Mouse (Mus musculus): ENCODE results near the gene Mettl15. TPM values are rescaled to one million over a fixed set of nuclear protein-coding genes. Genes with fewer than 3 reads are reported as not detected.

Gene Mettl15
- polyA plus RNA-seq, 1 experiment: 4.7 TPM

DNA sequence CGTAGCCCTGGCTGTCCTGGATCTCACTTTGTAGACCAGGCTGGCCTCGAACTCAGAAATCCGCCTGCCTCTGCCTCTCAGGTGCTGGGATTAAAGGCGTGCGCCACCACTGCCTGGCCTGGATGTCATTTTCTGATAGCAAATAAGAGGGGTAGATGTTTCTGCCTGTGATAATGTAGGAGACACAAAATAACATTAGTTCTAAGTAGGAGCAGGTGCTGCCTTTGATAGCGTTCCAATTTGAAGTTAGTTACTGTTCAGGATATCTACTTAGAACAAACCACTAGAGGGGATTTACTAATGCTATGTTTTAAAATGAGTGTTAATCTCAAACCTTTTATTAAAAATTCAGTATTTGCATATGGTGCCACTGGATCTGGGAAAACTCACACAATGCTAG lies 8.8 kb upstream of the Mettl15 start:
- WGBS: 98% methylated on average over 6 of the region's 6 CpGs
- TF ChIP-seq POLR2A (IDR thresholded peaks at IDR 0.05; ENCODE audit: control insufficient read depth, extremely low read depth, insufficient read depth, low read length, poor library complexity) (no peak), CTCF (IDR thresholded peaks at IDR 0.05; ENCODE audit: borderline replicate concordance, control insufficient read depth, extremely low read depth, insufficient read depth, low read length, poor library complexity) (no peak)

GRCm38 (mm10) chr2:109284121-109284520 lies 3.6 kb upstream of the Mettl15 start:
- Histone ChIP-seq H3K4me3 (ENCODE audit: control insufficient read depth, insufficient read depth, low read length) (no peak overlapping the region), H3K27me3 (ENCODE audit: control insufficient read depth, insufficient read depth, low read length) (no peaks in the 10 kb centered on the region), H3K27ac (ENCODE audit: control insufficient read depth, insufficient read depth, low read length) (no peak overlapping the region), H3K4me1 (replicated peaks; ENCODE audit: control insufficient read depth, insufficient read depth, low read length) (0 out of 2 replicates have a peak, but pooled peaks cover 2% of the 10 kb centered on the region), H3K36me3 (ENCODE audit: control insufficient read depth, insufficient read depth, low read length) (peaks cover 7% of the 10 kb centered on the region; the same call in 1 of the 2 replicates)
- WGBS: over 99% methylated on average over 3 of the region's 3 CpGs
- DNase-seq: no peak
- TF ChIP-seq CTCF (IDR thresholded peaks at IDR 0.05; ENCODE audit: borderline replicate concordance, control insufficient read depth, extremely low read depth, insufficient read depth, low read length, poor library complexity): no peak

More for the DNA sequence above, 8.8 kb upstream of the Mettl15 start:
- H3K36me3 ChIP-seq (ENCODE audit: control insufficient read depth, insufficient read depth, low read length): peaks cover 35% of the 10 kb centered on the region
- H3K4me3 ChIP-seq (ENCODE audit: control insufficient read depth, insufficient read depth, low read length): no peak overlapping the region
- no peaks in the 10 kb centered on the region for H3K4me1 ChIP-seq (replicated peaks; ENCODE audit: control insufficient read depth, insufficient read depth, low read length)
- no peak for DNase-seq
- no peaks in the 10 kb centered on the region for H3K27me3 ChIP-seq (ENCODE audit: control insufficient read depth, insufficient read depth, low read length)
- no peak overlapping the region for H3K27ac ChIP-seq (ENCODE audit: control insufficient read depth, insufficient read depth, low read length)

- no peak for DNase-seq
- H3K36me3 ChIP-seq (ENCODE audit: control insufficient read depth, insufficient read depth, low read length): no peaks in the 10 kb centered on the region
- H3K27me3 ChIP-seq (ENCODE audit: control insufficient read depth, insufficient read depth, low read length): no peaks in the 10 kb centered on the region
- H3K27ac ChIP-seq (ENCODE audit: control insufficient read depth, insufficient read depth, low read length): peak overlapping the region; percentile 20; the same call in 1 of the 2 replicates
- TF ChIP-seq POLR2A (IDR thresholded peaks at IDR 0.05; ENCODE audit: control insufficient read depth, extremely low read depth, insufficient read depth, low read length, poor library complexity): no peak
- TF ChIP-seq CTCF (IDR thresholded peaks at IDR 0.05; ENCODE audit: borderline replicate concordance, control insufficient read depth, extremely low read depth, insufficient read depth, low read length, poor library complexity): no peak
- 3% methylated on average over 1 of the region's 1 CpGs for WGBS
- peak overlapping the region; percentile 80 for H3K4me3 ChIP-seq (ENCODE audit: control insufficient read depth, insufficient read depth, low read length)
- 0 out of 2 replicates have a peak, but pooled peaks cover 2% of the 10 kb centered on the region for H3K4me1 ChIP-seq (replicated peaks; ENCODE audit: control insufficient read depth, insufficient read depth, low read length)
These were observed 768 bp upstream of the Mettl15 start for GRCm38 (mm10) chr2:109281341-109281690.

GRCm38 (mm10) chr2:109280272-109280599 lies 312 bp downstream of the Mettl15 start:
- Histone ChIP-seq H3K36me3 (ENCODE audit: control insufficient read depth, insufficient read depth, low read length) (no peaks in the 10 kb centered on the region), H3K27ac (ENCODE audit: control insufficient read depth, insufficient read depth, low read length) (no peak overlapping the region), H3K4me3 (ENCODE audit: control insufficient read depth, insufficient read depth, low read length) (no peak overlapping the region), H3K4me1 (replicated peaks; ENCODE audit: control insufficient read depth, insufficient read depth, low read length) (0 out of 2 replicates have a peak, but pooled peaks cover 2% of the 10 kb centered on the region), H3K27me3 (ENCODE audit: control insufficient read depth, insufficient read depth, low read length) (no peaks in the 10 kb centered on the region)
- DNase-seq: no peak
- WGBS: 20% methylated on average over 4 of the region's 4 CpGs
- TF ChIP-seq POLR2A (IDR thresholded peaks at IDR 0.05; ENCODE audit: control insufficient read depth, extremely low read depth, insufficient read depth, low read length, poor library complexity): no peak
- no peak for TF ChIP-seq CTCF (IDR thresholded peaks at IDR 0.05; ENCODE audit: borderline replicate concordance, control insufficient read depth, extremely low read depth, insufficient read depth, low read length, poor library complexity)

GRCm38 (mm10) chr2:109278036-109278435 lies 2.5 kb downstream of the Mettl15 start:
- H3K4me3 ChIP-seq (ENCODE audit: control insufficient read depth, insufficient read depth, low read length): peak overlapping the region; percentile 76
- 0 out of 2 replicates have a peak, but pooled peaks have one; percentile 28 for TF ChIP-seq POLR2A (IDR thresholded peaks at IDR 0.05; ENCODE audit: control insufficient read depth, extremely low read depth, insufficient read depth, low read length, poor library complexity)
- no peak for TF ChIP-seq CTCF (IDR thresholded peaks at IDR 0.05; ENCODE audit: borderline replicate concordance, control insufficient read depth, extremely low read depth, insufficient read depth, low read length, poor library complexity)
- H3K27me3 ChIP-seq (ENCODE audit: control insufficient read depth, insufficient read depth, low read length): no peaks in the 10 kb centered on the region
- H3K36me3 ChIP-seq (ENCODE audit: control insufficient read depth, insufficient read depth, low read length): no peaks in the 10 kb centered on the region
- H3K27ac ChIP-seq (ENCODE audit: control insufficient read depth, insufficient read depth, low read length): no peak overlapping the region
- under 1% methylated on average over 16 of the region's 16 CpGs for WGBS
- peak; percentile 49 for DNase-seq
- 0 out of 2 replicates have a peak, but pooled peaks cover 2% of the 10 kb centered on the region for H3K4me1 ChIP-seq (replicated peaks; ENCODE audit: control insufficient read depth, insufficient read depth, low read length)

DNA sequence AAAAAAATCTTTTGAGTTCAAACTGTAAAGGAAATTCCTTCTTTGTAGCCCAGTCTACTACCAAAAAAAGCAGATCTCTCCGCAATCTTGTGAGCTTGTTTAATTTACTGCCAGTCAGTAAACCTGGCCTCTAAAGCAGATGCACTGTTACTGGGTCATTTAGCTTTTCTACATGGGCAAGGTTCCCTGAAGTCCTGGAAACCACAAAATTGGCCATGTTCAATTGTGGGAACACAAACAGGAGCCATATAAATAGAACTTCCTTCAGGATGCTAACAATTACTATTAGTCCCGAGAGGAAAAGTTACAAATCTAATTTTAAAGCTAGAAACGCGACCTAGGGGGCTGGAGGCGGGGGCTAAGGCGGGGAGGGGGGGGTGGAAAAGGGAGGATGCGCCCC lies 3.0 kb downstream of the Mettl15 start:
- Histone ChIP-seq H3K27me3 (ENCODE audit: control insufficient read depth, insufficient read depth, low read length) (no peaks in the 10 kb centered on the region), H3K27ac (ENCODE audit: control insufficient read depth, insufficient read depth, low read length) (no peak overlapping the region), H3K4me3 (ENCODE audit: control insufficient read depth, insufficient read depth, low read length) (peak overlapping the region; percentile 76), H3K36me3 (ENCODE audit: control insufficient read depth, insufficient read depth, low read length) (no peaks in the 10 kb centered on the region), H3K4me1 (replicated peaks; ENCODE audit: control insufficient read depth, insufficient read depth, low read length) (0 out of 2 replicates have a peak, but pooled peaks cover 2% of the 10 kb centered on the region)
- DNase-seq: no peak
- TF ChIP-seq CTCF (IDR thresholded peaks at IDR 0.05; ENCODE audit: borderline replicate concordance, control insufficient read depth, extremely low read depth, insufficient read depth, low read length, poor library complexity) (no peak), POLR2A (IDR thresholded peaks at IDR 0.05; ENCODE audit: control insufficient read depth, extremely low read depth, insufficient read depth, low read length, poor library complexity) (no peak)
- 5% methylated on average over 7 of the region's 7 CpGs for WGBS

DNA sequence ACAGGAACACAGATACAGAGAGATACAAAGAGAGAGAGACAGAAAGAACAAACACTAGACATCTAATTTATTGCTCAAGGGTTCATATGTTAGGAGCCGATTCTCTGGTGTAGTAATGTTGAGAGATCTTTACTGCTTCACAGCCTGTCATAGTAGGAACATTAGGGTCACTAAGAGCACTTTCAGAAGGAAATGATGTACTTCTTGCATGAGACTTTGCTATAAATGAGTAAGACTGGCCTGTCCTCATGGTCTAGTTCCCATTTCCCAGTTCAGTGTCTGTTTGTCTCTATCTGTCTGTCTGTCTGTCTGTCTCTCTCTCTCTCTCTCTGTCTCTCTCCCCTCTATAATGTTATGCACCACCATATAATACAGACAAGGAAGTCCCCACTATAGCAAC lies 7.5 kb downstream of the Mettl15 start:
- H3K27me3 ChIP-seq (ENCODE audit: control insufficient read depth, insufficient read depth, low read length): no peaks in the 10 kb centered on the region
- H3K4me1 ChIP-seq (replicated peaks; ENCODE audit: control insufficient read depth, insufficient read depth, low read length): no peaks in the 10 kb centered on the region
- no peaks in the 10 kb centered on the region for H3K36me3 ChIP-seq (ENCODE audit: control insufficient read depth, insufficient read depth, low read length)
- H3K4me3 ChIP-seq (ENCODE audit: control insufficient read depth, insufficient read depth, low read length): no peak overlapping the region
- DNase-seq: no peak
- WGBS: 98% methylated on average over 1 of the region's 1 CpGs
- no peak for TF ChIP-seq CTCF (IDR thresholded peaks at IDR 0.05; ENCODE audit: borderline replicate concordance, control insufficient read depth, extremely low read depth, insufficient read depth, low read length, poor library complexity)
- no peak overlapping the region for H3K27ac ChIP-seq (ENCODE audit: control insufficient read depth, insufficient read depth, low read length)
